Mouse (Mus musculus): ENCODE results near the gene Olfr1415. TPM values are rescaled to one million over a fixed set of nuclear protein-coding genes. Genes with fewer than 3 reads are reported as not detected.

Gene Olfr1415
- total and polyA plus RNA-seq, 3 experiments: not detected

- no peak for TF ChIP-seq POLR2AphosphoS5 (IDR thresholded peaks at IDR 0.05; ENCODE audit: borderline replicate concordance, low read depth, low read length)
- no peak for TF ChIP-seq UBTF (IDR thresholded peaks at IDR 0.05; ENCODE audit: borderline replicate concordance, insufficient read depth, low read depth, low read length)
- TF ChIP-seq MEF2A (IDR thresholded peaks at IDR 0.05; ENCODE audit: extremely low read depth, insufficient replicate concordance, low read depth, low read length, poor library complexity, severe bottlenecking): no peak
- no peak for TF ChIP-seq JUND (IDR thresholded peaks at IDR 0.05; ENCODE audit: low read depth, low read length)
- TF ChIP-seq CHD1 (IDR thresholded peaks at IDR 0.05; ENCODE audit: low read depth, low read length): no peak
- no peak for TF ChIP-seq POLR2AphosphoS2 (IDR thresholded peaks at IDR 0.05; ENCODE audit: low read length)
These were observed 25.5 kb upstream of the Olfr1415 start (continued) for GRCm38 (mm10) chr1:92521376-92521775.

GRCm38 (mm10) chr1:92519046-92519445, 23.1 kb upstream of the Olfr1415 start:
- DNase-seq (ENCODE audit: low read depth, low spot score): no peak
- no peaks in the 10 kb centered on the region for H3K27me3 ChIP-seq (ENCODE audit: control insufficient read depth in 1 of 2, insufficient read depth in 2 of 2, low read length in 2 of 2)
- no peak overlapping the region for H3K9ac ChIP-seq (ENCODE audit: control insufficient read depth, low read depth, low read length, poor library complexity, severe bottlenecking)
- no peak for TF ChIP-seq ZNF384 (IDR thresholded peaks at IDR 0.05; ENCODE audit: low read depth, low read length)
- TF ChIP-seq CHD1 (IDR thresholded peaks at IDR 0.05; ENCODE audit: low read depth, low read length): no peak
- no peak overlapping the region for H3K27ac ChIP-seq (ENCODE audit: control insufficient read depth, low read depth, low read length)
- H3K9me3 ChIP-seq (replicated peaks; ENCODE audit: insufficient read depth, low read length): no peaks in the 10 kb centered on the region
- H3K4me1 ChIP-seq (ENCODE audit: control insufficient read depth in 1 of 2, insufficient read depth in 2 of 2, low read length in 2 of 2): no peaks in the 10 kb centered on the region
- no peaks in the 10 kb centered on the region for H3K79me2 ChIP-seq (ENCODE audit: control insufficient read depth, insufficient read depth, low read length, poor library complexity)
- no peak overlapping the region for H3K4me3 ChIP-seq (ENCODE audit: control insufficient read depth in 1 of 2, insufficient read depth in 1 of 2, low read depth in 2 of 2, low read length in 2 of 2)
- no peaks in the 10 kb centered on the region for H3K36me3 ChIP-seq (ENCODE audit: control insufficient read depth in 1 of 2, insufficient read depth in 2 of 2, low read length in 2 of 2)

- Histone ChIP-seq H3K9me3 (replicated peaks; ENCODE audit: insufficient read depth, low read length) (no peaks in the 10 kb centered on the region), H3K79me2 (ENCODE audit: control insufficient read depth, insufficient read depth, low read length, poor library complexity) (no peaks in the 10 kb centered on the region), H3K36me3 (ENCODE audit: control insufficient read depth in 1 of 2, insufficient read depth in 2 of 2, low read length in 2 of 2) (no peaks in the 10 kb centered on the region), H3K27ac (ENCODE audit: control insufficient read depth, low read depth, low read length) (no peak within 1 kb of the TSS), H3K4me1 (ENCODE audit: control insufficient read depth in 1 of 2, insufficient read depth in 2 of 2, low read length in 2 of 2) (no peaks in the 10 kb centered on the region), H3K27me3 (ENCODE audit: control insufficient read depth in 1 of 2, insufficient read depth in 2 of 2, low read length in 2 of 2) (no peaks in the 10 kb centered on the region), H3K9ac (ENCODE audit: control insufficient read depth, low read depth, low read length, poor library complexity, severe bottlenecking) (no peak within 1 kb of the TSS), H3K4me3 (ENCODE audit: control insufficient read depth in 1 of 2, insufficient read depth in 1 of 2, low read depth in 2 of 2, low read length in 2 of 2) (no peak within 1 kb of the TSS)
- no peak for DNase-seq (ENCODE audit: low read depth, low spot score)
- TF ChIP-seq SIN3A (IDR thresholded peaks at IDR 0.05; ENCODE audit: low read length) (no peak), TCF12 (IDR thresholded peaks at IDR 0.05; ENCODE audit: low read depth, low read length) (no peak), UBTF (IDR thresholded peaks at IDR 0.05; ENCODE audit: borderline replicate concordance, insufficient read depth, low read depth, low read length) (no peak), POLR2AphosphoS2 (IDR thresholded peaks at IDR 0.05; ENCODE audit: low read length) (no peak), CTCF (IDR thresholded peaks at IDR 0.05 in 2 of 3, conservative IDR thresholded peaks at IDR 0.05 in 1 of 3; ENCODE audit: control insufficient read depth in 1 of 3, insufficient read depth in 1 of 3, low read depth in 2 of 3, low read length in 3 of 3, poor library complexity in 1 of 3, severe bottlenecking in 1 of 3) (no peak), E2F4 (IDR thresholded peaks at IDR 0.05; ENCODE audit: borderline replicate concordance, low read depth, low read length) (no peak), GATA1 (IDR thresholded peaks at IDR 0.05; ENCODE audit: low read depth, low read length) (no peak), RCOR1 (IDR thresholded peaks at IDR 0.05; ENCODE audit: low read depth, low read length) (no peak), MAFK (IDR thresholded peaks at IDR 0.05; ENCODE audit: borderline replicate concordance, low read depth, low read length) (no peak), ZKSCAN1 (IDR thresholded peaks at IDR 0.05; ENCODE audit: low read depth, low read length) (no peak), USF1 (IDR thresholded peaks at IDR 0.05; ENCODE audit: low read depth, low read length) (no peak), JUND (IDR thresholded peaks at IDR 0.05; ENCODE audit: low read depth, low read length) (no peak), POLR2AphosphoS5 (IDR thresholded peaks at IDR 0.05; ENCODE audit: borderline replicate concordance, low read depth, low read length) (no peak), SMC3 (IDR thresholded peaks at IDR 0.05; ENCODE audit: low read depth, low read length) (no peak), MAX (IDR thresholded peaks at IDR 0.05; ENCODE audit: low read length) (no peak), TAL1 (IDR thresholded peaks at IDR 0.05; ENCODE audit: low read length) (no peak), NELFE (IDR thresholded peaks at IDR 0.05; ENCODE audit: low read depth, low read length) (no peak), KAT2A (conservative IDR thresholded peaks at IDR 0.05; ENCODE audit: low read depth, low read length) (no peak), NRF1 (IDR thresholded peaks at IDR 0.05; ENCODE audit: insufficient read depth, low read depth, low read length, poor library complexity, severe bottlenecking) (no peak), ELF1 (IDR thresholded peaks at IDR 0.05; ENCODE audit: low read depth, low read length) (no peak)
These were observed 22.7 kb upstream of the Olfr1415 start, which contains the start of gene Olfr1414 for GRCm38 (mm10) chr1:92518561-92518960. Gene Olfr1414 (minus strand): TSS chr1:92518661.

All from MEL (cell line).